Mouse (Mus musculus) liver, embryonic 13.5 days (tissue): ENCODE measurements around the gene Mobp. TPM values are rescaled to one million over a fixed set of nuclear protein-coding genes. Genes with fewer than 3 reads are reported as not detected.
"Not testable (repeated sequence)": the region's sequence is repeated elsewhere in the genome, so short reads cannot be mapped to it uniquely, and the experiment has no call there.

Source experiments
- ATAC-seq: fragments of 200-750 bp; cut with Nextera tagmentation; 2 replicates; pipeline ENCODE4 v1.8.0; 2017; ENCODE audit warnings: low read depth, mild to moderate bottlenecking, moderate number of reproducible peaks, moderate library complexity
- DNase-seq: peaks from one replicate; pipeline ENCODE4 v3.0.0; 2022
- H3K27ac ChIP-seq: fragments of 300-500 bp; sonication (generic); 2 replicates; pipeline ENCODE4 v1.5.1; 2015; ENCODE audit warnings: moderate library complexity, mild to moderate bottlenecking, inconsistent platforms
- H3K27me3 ChIP-seq: fragments of 300-500 bp; sonication (generic); 2 replicates; pipeline ENCODE4 v1.6.1; 2015; ENCODE audit warnings: mild to moderate bottlenecking, inconsistent platforms
- H3K36me3 ChIP-seq: fragments of 300-500 bp; sonication (generic); 2 replicates; pipeline ENCODE4 v1.6.1; 2015; ENCODE audit warnings: mild to moderate bottlenecking, inconsistent platforms
- H3K4me1 ChIP-seq: fragments of 300-500 bp; sonication (generic); replicated peaks from 2 replicates; pipeline ENCODE4 v1.6.1; 2015; ENCODE audit warnings: inconsistent platforms
- H3K4me2 ChIP-seq: fragments of 300-500 bp; sonication (generic); 2 replicates; pipeline ENCODE4 v1.6.1; 2015; ENCODE audit warnings: inconsistent platforms, mild to moderate bottlenecking, moderate library complexity
- H3K4me3 ChIP-seq: fragments of 300-500 bp; sonication (generic); replicated peaks from 2 replicates; pipeline ENCODE4 v1.5.1; 2015; ENCODE audit warnings: mild to moderate bottlenecking, inconsistent platforms
- H3K9ac ChIP-seq: fragments of 300-500 bp; sonication (generic); 2 replicates; pipeline ENCODE4 v1.6.1; 2015; ENCODE audit warnings: mild to moderate bottlenecking, inconsistent platforms
- H3K9me3 ChIP-seq: fragments of 300-500 bp; sonication (generic); replicated peaks from 2 replicates; pipeline ENCODE4 v1.6.1; 2016; ENCODE audit warnings: inconsistent platforms
- whole genome bisulfite sequencing: fragments of 180-500 bp; shearing (Covaris S2); methylation state at CpG from one replicate; pipeline ENCODE4 v1.1.7; 2015; ENCODE audit not compliant: insufficient replicate concordance; 5-methylcytosine and 5-hydroxymethylcytosine counted together
- polyA plus RNA-seq: library from polyadenylated mRNA; unstranded; fragments of >200 nt; fragmentation: Nextera tagmentation; extraction: Ambion mirVana; gene quantifications from 2 replicates; pipeline ENCODE4 v1.2.1, GENCODE M21; 2015

Gene Mobp
- not detected in 2 replicates for polyA plus RNA-seq

DNA sequence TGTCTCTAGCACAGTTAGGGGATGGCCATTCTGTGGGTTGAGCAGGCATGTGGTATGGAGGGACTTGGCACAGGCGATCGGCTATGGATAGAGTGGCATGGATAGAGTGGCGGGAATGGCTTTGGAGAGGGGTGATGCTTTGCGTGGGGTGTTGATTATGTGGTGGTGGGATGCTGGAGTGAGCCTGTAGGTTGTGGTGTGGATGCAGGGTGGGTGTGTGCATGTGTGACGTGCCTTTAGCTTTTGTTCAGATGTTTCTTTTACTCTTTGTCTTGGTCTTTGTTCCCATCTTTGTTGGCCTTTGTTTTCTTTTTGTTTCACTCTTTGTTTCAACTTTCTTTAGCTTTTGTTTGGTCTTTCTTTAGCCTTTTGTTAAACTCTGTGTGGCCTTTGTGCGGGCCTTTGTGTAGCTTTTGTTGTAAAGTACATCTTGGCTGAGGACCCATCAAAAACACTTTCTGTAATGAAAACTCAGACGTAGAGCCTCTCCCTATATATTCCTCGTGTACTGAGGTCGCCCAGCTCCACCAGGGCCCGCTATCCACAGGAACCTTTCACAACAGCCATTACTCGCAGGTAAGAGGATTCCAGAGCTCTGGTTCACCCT, at the start of gene Mobp:
TSS of gene Mobp (plus strand) at position 486 of the 607 bp plus-strand sequence.
- no peak for DNase-seq
- WGBS: 65% methylated on average over 11 of the region's 11 CpGs
- no peaks in the 10 kb centered on the region for H3K36me3 ChIP-seq

DNA sequence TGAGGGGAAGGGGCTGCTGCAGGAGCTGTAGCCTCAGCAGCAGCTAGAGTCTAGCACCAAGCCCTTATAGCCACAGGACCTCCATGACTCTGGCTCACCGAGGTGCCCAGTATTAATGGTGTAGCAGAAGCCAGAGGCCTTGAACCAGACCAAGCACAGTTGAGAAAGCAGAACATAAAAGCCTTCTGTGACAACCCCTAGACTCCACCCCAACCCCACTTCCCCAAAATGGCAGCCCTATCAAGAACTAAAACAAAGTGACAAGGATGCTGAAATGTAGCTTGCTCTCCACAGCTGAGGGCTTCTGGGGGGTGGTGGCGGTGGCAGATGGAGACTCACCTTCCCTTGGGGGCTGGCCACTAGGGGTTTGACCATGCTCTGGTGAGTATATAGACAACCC, 48.3 kb upstream of the Mobp start:
- ATAC-seq (no peak), DNase-seq (no peak)
- no peak overlapping the region for H3K4me2 ChIP-seq
- H3K36me3 ChIP-seq: no peaks in the 10 kb centered on the region
- H3K27ac ChIP-seq: no peak overlapping the region
- no peak overlapping the region for H3K4me3 ChIP-seq
- H3K4me1 ChIP-seq: peaks cover 10% of the 10 kb centered on the region; the same call in 1 of the 2 replicates
- peaks cover 10% of the 10 kb centered on the region; the same call in 1 of the 2 replicates for H3K9me3 ChIP-seq
- H3K27me3 ChIP-seq: no peaks in the 10 kb centered on the region
- 81% methylated on average over 2 of the region's 2 CpGs for WGBS
- H3K9ac ChIP-seq: no peak overlapping the region

More for the DNA sequence above, at the start of gene Mobp:
- 0 out of 2 replicates have a peak, but pooled peaks cover 4% of the 10 kb centered on the region for H3K4me1 ChIP-seq
- 0 out of 2 replicates have a peak, but pooled peaks cover 2% of the 10 kb centered on the region for H3K27me3 ChIP-seq
- no peak within 1 kb of the TSS for H3K27ac ChIP-seq
- no peak within 1 kb of the TSS for H3K4me2 ChIP-seq
- no peaks in the 10 kb centered on the region for H3K9me3 ChIP-seq
- no peak within 1 kb of the TSS for H3K4me3 ChIP-seq
- ATAC-seq: no peak
- no peak within 1 kb of the TSS for H3K9ac ChIP-seq

DNA sequence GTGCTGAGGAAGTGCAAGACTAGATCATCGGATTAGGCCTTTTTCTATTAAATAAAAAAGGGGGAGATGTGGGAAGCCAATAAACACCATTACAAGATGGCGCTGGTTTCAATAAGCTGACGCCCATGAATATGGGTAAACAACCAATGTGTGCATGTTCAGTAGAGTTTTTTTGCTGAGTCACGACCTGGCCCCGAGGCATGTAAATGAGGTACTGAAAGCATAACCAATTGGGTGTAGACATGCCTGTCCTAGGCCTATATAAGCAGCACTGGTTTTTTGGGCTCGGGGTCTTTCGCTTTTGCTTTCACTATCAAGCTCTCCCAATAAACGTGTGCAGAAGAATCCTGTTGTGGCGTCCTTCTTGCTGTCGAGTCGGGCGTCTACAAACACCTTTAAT, 40.6 kb upstream of the Mobp start:
- not testable (repeated sequence) for DNase-seq, H3K27ac ChIP-seq, H3K9me3 ChIP-seq, H3K9ac ChIP-seq, H3K36me3 ChIP-seq, H3K4me2 ChIP-seq, ATAC-seq, H3K27me3 ChIP-seq, H3K4me3 ChIP-seq
- 85% methylated on average over 12 of the region's 12 CpGs for WGBS
- peaks cover 37% of the 10 kb centered on the region for H3K4me1 ChIP-seq

DNA sequence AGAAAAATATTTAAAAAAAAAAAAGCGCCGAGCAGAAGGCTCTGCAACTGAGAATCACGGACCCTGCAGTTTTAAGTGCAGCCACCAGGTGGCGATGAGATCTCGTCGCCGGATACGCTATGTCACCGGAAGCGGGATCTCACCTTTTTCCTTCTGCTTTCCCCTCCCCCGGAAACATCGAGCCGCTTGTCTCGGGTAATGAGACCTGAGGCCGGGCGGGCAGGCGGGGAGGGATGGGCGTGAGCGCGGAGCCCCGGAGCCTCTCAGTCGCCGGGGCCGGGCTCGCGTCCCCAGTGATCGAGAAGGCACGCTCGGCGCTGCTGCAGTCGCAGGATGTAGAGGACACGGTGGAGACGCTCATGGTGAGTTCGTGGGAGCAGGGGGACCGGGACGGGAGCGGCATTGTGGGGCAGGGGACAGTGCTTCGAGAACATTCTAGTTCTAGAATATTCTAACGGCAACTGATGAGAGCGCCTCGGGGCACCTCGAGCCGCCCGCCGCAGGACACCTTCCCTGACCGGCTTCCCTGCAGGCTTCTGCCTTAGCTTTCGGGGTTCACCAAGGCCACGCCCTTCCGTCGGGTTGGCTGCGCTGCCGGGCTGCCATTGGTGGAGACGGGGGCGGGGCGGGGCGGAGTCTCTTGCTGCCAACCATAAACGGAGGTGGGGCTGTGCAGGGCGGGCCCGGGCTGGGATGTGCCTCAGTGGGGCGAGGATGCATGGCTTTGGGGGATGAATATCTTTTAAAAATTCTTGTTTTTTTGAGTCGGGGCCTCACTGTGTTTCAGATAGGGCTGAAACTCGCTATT, 39.1 kb upstream of the Mobp start, which contains the start of gene Slc25a38:
TSS of gene Slc25a38 (plus strand) at position 164 of the 808 bp plus-strand sequence.
- Histone ChIP-seq H3K27me3 (no peaks in the 10 kb centered on the region), H3K4me1 (peaks cover 50% of the 10 kb centered on the region), H3K36me3 (no peaks in the 10 kb centered on the region), H3K27ac (peak within 1 kb of the TSS; percentile 100), H3K9me3 (no peaks in the 10 kb centered on the region), H3K4me2 (peak within 1 kb of the TSS; percentile 95), H3K9ac (peak within 1 kb of the TSS; percentile 94), H3K4me3 (peak within 1 kb of the TSS; percentile 89)
- WGBS: under 1% methylated on average over 62 of the region's 62 CpGs
- ATAC-seq (peak; percentile 79), DNase-seq (peak; percentile 96)

DNA sequence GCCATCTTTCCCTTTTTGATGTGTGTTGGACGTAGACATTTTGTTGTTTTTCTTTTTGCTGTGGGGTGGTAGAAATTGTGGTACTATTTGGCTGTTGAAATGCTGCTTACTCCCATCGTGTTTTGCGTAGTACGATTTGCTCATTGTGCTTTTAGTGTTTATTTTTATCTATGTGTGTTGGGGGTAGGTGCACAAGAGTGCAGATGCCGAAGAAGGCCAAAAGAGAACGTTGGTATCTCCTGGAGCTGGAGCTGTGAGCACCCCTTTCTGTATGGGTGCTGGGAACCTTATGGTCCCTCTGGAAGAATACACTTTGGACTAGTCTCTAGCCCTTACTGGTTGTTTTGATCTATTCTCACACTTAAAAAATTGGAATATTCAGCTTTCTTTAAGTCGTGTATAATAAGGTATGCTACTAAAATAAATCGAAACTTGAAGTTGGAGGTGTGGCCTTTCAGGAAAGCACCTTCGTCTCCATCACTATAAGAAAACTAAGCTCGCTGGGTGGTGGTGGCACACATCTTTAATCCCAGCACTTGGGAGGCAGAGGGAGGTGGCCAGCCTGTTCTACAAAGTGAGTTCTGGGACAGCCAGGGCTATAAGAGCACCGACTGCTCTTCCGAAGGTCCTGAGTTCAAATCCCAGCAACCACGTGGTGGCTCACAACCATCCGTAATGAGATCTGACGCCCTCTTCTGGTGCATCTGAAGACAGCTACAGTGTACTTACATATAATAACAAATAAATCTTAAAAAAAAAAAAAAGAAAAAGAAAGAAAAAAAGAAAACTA, 38.2 kb upstream of the Mobp start:
- H3K4me1 ChIP-seq: peaks cover 59% of the 10 kb centered on the region
- ATAC-seq: no peak
- 53% methylated on average over 15 of the region's 15 CpGs for WGBS
- DNase-seq: no peak
- H3K4me2 ChIP-seq: peak overlapping the region; percentile 95
- no peaks in the 10 kb centered on the region for H3K27me3 ChIP-seq
- H3K27ac ChIP-seq: peak overlapping the region; percentile 100
- H3K36me3 ChIP-seq: peaks cover 1% of the 10 kb centered on the region; the same call in 1 of the 2 replicates
- peak overlapping the region; percentile 74 for H3K9ac ChIP-seq
- H3K4me3 ChIP-seq: peak overlapping the region; percentile 89
- H3K9me3 ChIP-seq: no peaks in the 10 kb centered on the region

DNA sequence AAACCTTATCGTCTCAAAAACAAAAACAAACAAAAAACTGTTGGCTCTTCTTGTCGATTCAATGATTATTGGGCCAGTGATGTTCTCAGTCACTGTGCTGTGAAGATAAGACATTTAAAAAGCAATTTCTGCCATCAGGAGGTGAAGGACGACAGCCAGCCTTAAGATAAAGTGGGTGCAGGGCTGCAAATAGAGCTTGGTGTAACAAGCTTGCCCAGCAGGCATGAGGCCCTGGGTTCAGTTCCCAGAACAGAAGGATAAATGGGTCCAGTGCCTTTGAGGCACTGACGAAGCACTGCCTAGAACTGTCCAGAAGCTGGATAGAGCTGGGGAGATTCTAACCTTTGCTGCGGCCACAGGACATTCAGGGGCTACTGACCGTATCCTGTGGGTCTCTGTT, 37.0 kb upstream of the Mobp start:
- Histone ChIP-seq H3K27me3 (no peaks in the 10 kb centered on the region), H3K4me1 (peaks cover 71% of the 10 kb centered on the region), H3K4me3 (peak overlapping the region; percentile 43), H3K27ac (peak overlapping the region; percentile 100), H3K4me2 (peak overlapping the region; percentile 95), H3K36me3 (peaks cover 12% of the 10 kb centered on the region), H3K9me3 (no peaks in the 10 kb centered on the region), H3K9ac (peak overlapping the region; percentile 74)
- peak; percentile 77 for DNase-seq
- 33% methylated on average over 6 of the region's 6 CpGs for WGBS
- ATAC-seq: peak; percentile 21

DNA sequence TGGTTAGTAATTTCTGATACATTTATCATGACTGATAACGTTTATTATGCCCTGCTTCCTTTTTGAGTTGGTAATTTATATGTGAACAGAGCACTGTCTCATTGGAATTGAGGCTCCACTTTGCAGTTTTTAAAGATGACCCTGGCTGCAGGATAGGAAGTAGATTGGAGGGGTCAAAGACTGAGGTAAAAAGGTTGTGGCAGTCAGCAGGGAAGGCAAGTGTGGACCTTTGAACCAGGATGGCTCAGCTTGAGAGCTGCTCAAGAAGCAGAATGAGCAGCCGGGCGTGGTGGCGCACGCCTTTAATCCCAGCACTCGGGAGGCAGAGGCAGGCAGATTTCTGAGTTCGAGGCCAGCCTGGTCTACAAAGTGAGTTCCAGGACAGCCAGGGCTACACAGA, 36.1 kb upstream of the Mobp start:
- H3K27me3 ChIP-seq: no peaks in the 10 kb centered on the region
- H3K36me3 ChIP-seq: peaks cover 22% of the 10 kb centered on the region
- H3K9me3 ChIP-seq: no peaks in the 10 kb centered on the region
- H3K4me1 ChIP-seq: peaks cover 81% of the 10 kb centered on the region
- peak overlapping the region; percentile 95 for H3K4me2 ChIP-seq
- ATAC-seq: no peak
- H3K9ac ChIP-seq: peak overlapping the region; percentile 74
- H3K4me3 ChIP-seq: peak overlapping the region; percentile 43
- H3K27ac ChIP-seq: peak overlapping the region; percentile 100
- WGBS: 76% methylated on average over 7 of the region's 7 CpGs
- no peak for DNase-seq

DNA sequence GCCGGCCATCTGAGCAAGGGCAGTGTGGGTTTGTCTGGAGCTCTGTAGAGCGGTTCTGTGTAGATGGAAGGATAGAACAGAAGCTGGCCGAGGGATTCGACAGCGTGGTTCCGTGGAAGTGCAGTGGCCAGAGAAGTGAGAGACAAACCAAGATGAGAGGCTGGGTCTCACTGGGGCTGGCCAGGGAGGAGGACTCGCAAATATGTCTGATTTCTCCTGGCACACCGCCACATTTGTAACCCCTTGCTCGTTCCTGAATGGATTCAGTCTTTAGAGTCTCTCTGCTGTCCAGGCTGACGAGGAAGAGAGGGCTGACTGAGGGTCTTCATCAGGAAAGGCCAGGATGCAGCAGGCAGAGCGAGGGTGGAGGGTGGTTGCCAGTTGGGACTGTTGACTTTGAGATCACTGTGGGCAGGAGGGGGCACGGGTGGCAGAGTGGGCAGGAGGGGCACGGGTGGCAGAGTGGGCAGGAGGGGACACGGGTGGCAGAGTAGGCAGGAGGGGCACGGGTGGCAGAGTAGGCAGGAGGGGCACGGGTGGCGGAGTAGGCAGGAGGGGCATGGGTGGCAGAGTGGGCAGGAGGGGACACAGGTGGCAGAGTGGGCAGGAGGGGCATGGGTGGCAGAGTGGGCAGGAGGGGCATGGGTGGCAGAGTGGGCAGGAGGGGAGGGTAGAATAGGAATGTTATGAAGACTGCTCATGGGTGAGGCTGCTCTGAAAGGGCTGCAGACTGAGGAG, 35.3 kb upstream of the Mobp start:
- 73% methylated on average over 17 of the region's 17 CpGs for WGBS
- Histone ChIP-seq H3K4me1 (peaks cover 87% of the 10 kb centered on the region), H3K36me3 (peaks cover 30% of the 10 kb centered on the region), H3K9ac (peak overlapping the region; percentile 93), H3K4me3 (peak overlapping the region; percentile 74), H3K27me3 (no peaks in the 10 kb centered on the region), H3K9me3 (no peaks in the 10 kb centered on the region), H3K4me2 (peak overlapping the region; percentile 95), H3K27ac (peak overlapping the region; percentile 100)
- DNase-seq (no peak), ATAC-seq (no peak)

DNA sequence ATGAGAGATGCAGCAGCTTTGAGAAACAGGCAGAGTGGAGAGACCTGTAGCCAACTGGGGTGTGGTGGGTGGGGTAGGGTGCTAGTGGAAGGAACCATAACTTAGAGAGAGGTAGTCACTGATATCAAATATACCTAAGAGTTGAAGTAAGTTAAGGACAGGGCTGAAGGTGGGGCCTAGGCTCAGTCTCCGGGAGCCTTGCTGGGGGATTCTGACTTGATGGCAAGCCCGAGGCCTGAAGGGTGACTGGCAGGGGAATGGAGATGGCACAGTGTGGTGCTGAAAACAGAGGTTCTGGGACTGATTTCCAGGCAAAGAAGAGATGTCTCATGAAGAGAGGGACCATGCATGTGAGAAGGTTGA, 34.7 kb upstream of the Mobp start:
- peaks cover 35% of the 10 kb centered on the region for H3K36me3 ChIP-seq
- no peaks in the 10 kb centered on the region for H3K27me3 ChIP-seq
- peak; percentile 50 for DNase-seq
- ATAC-seq: peak; percentile 56
- peak overlapping the region; percentile 93 for H3K9ac ChIP-seq
- peak overlapping the region; percentile 100 for H3K27ac ChIP-seq
- H3K9me3 ChIP-seq: no peaks in the 10 kb centered on the region
- WGBS: 29% methylated on average over 2 of the region's 2 CpGs
- peak overlapping the region; percentile 95 for H3K4me2 ChIP-seq
- H3K4me1 ChIP-seq: peaks cover 88% of the 10 kb centered on the region
- peak overlapping the region; percentile 74 for H3K4me3 ChIP-seq

DNA sequence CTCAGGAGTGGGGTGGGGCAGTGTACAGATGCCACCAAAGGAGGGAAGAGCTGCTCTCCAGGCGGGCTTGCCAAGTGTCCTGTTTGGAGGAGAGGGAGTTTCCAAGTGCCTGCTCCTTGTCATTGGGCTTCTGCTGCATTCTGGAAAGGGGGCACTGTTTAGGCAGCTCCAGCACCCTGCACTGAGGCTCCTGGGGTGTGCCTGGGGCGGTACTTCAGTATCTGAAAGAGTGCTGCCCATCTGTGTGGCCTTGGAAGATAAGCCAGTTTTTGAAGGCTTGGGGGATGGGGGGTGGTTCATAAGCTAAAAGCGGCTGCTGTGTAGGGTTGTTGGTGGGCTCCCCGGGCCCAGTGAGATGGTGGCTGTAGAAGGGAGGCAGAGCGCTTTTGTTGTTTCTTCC, 33.9 kb upstream of the Mobp start:
- H3K4me2 ChIP-seq: peak overlapping the region; percentile 95

More for the DNA sequence above, 33.9 kb upstream of the Mobp start:
- 21% methylated on average over 5 of the region's 5 CpGs for WGBS
- Histone ChIP-seq H3K4me1 (peaks cover 95% of the 10 kb centered on the region), H3K9me3 (no peaks in the 10 kb centered on the region), H3K27ac (peak overlapping the region; percentile 100), H3K36me3 (peaks cover 43% of the 10 kb centered on the region), H3K4me3 (peak overlapping the region; percentile 74), H3K27me3 (no peaks in the 10 kb centered on the region), H3K9ac (peak overlapping the region; percentile 93)
- peak; percentile 91 for DNase-seq
- ATAC-seq: peak; percentile 82
